Mouse (Mus musculus): ENCODE results near the gene Ubxn6. TPM values are rescaled to one million over a fixed set of nuclear protein-coding genes. Genes with fewer than 3 reads are reported as not detected.

Gene Ubxn6
- polyA plus RNA-seq, 1 experiment from 2014 or later, result 60.4 TPM

DNA sequence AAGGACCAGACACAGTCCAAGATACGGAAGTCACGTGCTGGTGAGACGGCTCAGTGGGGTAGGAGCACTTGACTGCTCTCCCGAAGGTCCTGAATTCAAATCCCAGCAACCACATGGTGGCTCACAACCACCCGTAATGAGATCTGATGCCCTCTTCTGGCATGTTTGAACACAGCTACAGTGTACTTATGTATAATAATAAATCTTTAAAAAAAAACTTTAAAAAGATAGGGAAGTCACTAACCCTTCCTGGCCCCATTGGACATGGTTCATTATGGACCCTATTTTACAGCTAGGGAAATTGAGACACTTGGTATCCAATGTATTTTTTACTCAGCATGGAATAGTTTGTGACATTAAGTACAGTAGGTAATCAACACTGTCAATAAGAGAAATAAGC, 2.7 kb upstream of the Ubxn6 start:
- Histone ChIP-seq H3K9me3 (ENCODE audit: low read length) (no peaks in the 10 kb centered on the region), H3K9ac (replicated peaks; ENCODE audit: low read depth) (no peak overlapping the region), H3K4me1 (ENCODE audit: insufficient read depth, low read depth, low read length) (peaks cover 27% of the 10 kb centered on the region; the same call in 1 of the 2 replicates), H3K36me3 (ENCODE audit: insufficient read depth, low read length) (no peaks in the 10 kb centered on the region; the same call in 1 of the 2 replicates), H3K4me3 (ENCODE audit: low read depth, low read length) (no peak overlapping the region), H3K27ac (ENCODE audit: low read length) (no peak overlapping the region), H3K27me3 (replicated peaks; ENCODE audit: insufficient read depth, low read length) (no peaks in the 10 kb centered on the region), H3K4me2 (replicated peaks; ENCODE audit: low read depth, low read length) (no peak overlapping the region)
- ATAC-seq (no peak), DNase-seq (ENCODE audit: low spot score) (no peak)
- WGBS, result 87% methylated on average over 5 of the region's 5 CpGs
- TF ChIP-seq EP300 (IDR thresholded peaks at IDR 0.05), result no peak
- TF ChIP-seq CTCF (IDR thresholded peaks at IDR 0.05), result 0 out of 2 replicates have a peak, but pooled peaks have one; percentile 1

DNA sequence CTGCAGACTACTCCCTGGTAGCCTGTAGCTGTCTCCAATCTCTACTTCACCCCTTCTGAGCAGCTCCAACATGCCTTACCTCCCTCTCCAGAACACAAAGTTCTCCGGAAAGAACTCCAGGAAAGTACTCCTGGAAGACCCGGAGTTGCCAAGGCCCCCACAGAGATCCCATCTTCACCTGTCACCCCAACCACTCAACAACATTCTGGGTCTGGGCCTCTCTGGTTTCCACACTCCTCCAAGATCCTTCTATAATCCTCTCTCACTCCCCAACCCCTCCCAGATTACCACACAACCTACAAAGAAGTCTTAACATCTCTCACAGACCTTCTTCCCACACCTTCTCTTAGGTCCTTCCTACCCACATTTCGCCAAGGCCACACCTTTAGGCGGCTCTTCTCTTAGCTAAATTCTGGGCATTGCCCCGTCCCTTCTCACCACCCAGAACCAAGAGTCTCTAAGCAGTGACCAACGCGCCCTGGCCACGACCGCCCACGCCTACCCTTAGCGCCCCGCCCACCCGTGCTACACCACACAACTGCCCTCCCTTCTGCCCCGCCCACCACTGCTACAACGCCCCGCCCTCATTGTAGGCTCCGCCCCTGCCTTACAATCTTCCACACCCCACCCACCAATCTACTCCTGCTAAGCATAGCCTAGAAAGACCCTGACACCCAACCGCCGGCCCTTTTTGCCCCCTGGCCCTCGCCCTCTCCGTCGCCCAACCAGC, 566 bp downstream of the Ubxn6 start:
- Histone ChIP-seq H3K27me3 (replicated peaks; ENCODE audit: insufficient read depth, low read length) (no peaks in the 10 kb centered on the region), H3K4me2 (replicated peaks; ENCODE audit: low read depth, low read length) (peak overlapping the region; percentile 68), H3K36me3 (ENCODE audit: insufficient read depth, low read length) (peaks cover 21% of the 10 kb centered on the region), H3K9me3 (ENCODE audit: low read length) (no peaks in the 10 kb centered on the region), H3K27ac (ENCODE audit: low read length) (peak overlapping the region; percentile 98; the same call in 1 of the 2 replicates), H3K9ac (replicated peaks; ENCODE audit: low read depth) (peak overlapping the region; percentile 69), H3K4me1 (ENCODE audit: insufficient read depth, low read depth, low read length) (peaks cover 12% of the 10 kb centered on the region; the same call in 1 of the 2 replicates), H3K4me3 (ENCODE audit: low read depth, low read length) (peak overlapping the region; percentile 80)
- peak; percentile 50 for ATAC-seq
- DNase-seq (ENCODE audit: low spot score), result peak; percentile 96
- WGBS, result 7% methylated on average over 22 of the region's 22 CpGs
- TF ChIP-seq CTCF (IDR thresholded peaks at IDR 0.05) (no peak), EP300 (IDR thresholded peaks at IDR 0.05) (no peak)

DNA sequence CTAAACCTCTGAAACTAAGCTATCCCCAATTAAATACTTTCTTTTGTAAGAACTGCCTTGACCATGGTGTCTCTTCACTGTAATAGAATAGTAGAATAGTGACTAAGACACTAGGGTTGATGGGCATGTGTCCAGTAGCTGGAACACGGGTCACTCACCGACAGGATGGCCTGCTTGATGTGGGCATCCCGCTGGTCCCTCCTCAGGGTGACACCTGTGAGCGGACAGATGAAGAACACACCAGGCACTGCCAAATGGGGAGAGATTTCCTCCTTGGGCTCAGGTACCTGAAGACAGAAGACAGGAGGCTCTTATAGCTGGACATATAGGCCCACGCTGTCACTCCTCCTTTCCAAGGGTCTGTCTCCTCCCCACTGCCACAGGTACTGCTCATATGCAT, 2.6 kb downstream of the Ubxn6 start:
- Histone ChIP-seq H3K4me2 (replicated peaks; ENCODE audit: low read depth, low read length) (no peak overlapping the region), H3K36me3 (ENCODE audit: insufficient read depth, low read length) (peaks cover 38% of the 10 kb centered on the region), H3K9me3 (ENCODE audit: low read length) (no peaks in the 10 kb centered on the region), H3K27me3 (replicated peaks; ENCODE audit: insufficient read depth, low read length) (no peaks in the 10 kb centered on the region), H3K4me1 (ENCODE audit: insufficient read depth, low read depth, low read length) (peaks cover 12% of the 10 kb centered on the region; the same call in 1 of the 2 replicates), H3K9ac (replicated peaks; ENCODE audit: low read depth) (no peak overlapping the region), H3K27ac (ENCODE audit: low read length) (no peak overlapping the region), H3K4me3 (ENCODE audit: low read depth, low read length) (no peak overlapping the region)
- TF ChIP-seq EP300 (IDR thresholded peaks at IDR 0.05) (no peak), CTCF (IDR thresholded peaks at IDR 0.05) (no peak)
- DNase-seq (ENCODE audit: low spot score), result no peak
- no peak for ATAC-seq
- 88% methylated on average over 5 of the region's 5 CpGs for WGBS

- Histone ChIP-seq H3K36me3 (ENCODE audit: insufficient read depth, low read length) (peaks cover 38% of the 10 kb centered on the region), H3K27me3 (replicated peaks; ENCODE audit: insufficient read depth, low read length) (no peaks in the 10 kb centered on the region), H3K4me3 (ENCODE audit: low read depth, low read length) (no peak overlapping the region), H3K27ac (ENCODE audit: low read length) (no peak overlapping the region), H3K9ac (replicated peaks; ENCODE audit: low read depth) (no peak overlapping the region), H3K9me3 (ENCODE audit: low read length) (no peaks in the 10 kb centered on the region), H3K4me2 (replicated peaks; ENCODE audit: low read depth, low read length) (no peak overlapping the region), H3K4me1 (ENCODE audit: insufficient read depth, low read depth, low read length) (peaks cover 12% of the 10 kb centered on the region; the same call in 1 of the 2 replicates)
- DNase-seq (ENCODE audit: low spot score), result no peak
- no peak for ATAC-seq
- TF ChIP-seq EP300 (IDR thresholded peaks at IDR 0.05), result no peak
- no peak for TF ChIP-seq CTCF (IDR thresholded peaks at IDR 0.05)
Observed at GRCm38 (mm10) chr17:56071126-56071525, 3.7 kb downstream of the Ubxn6 start.

GRCm38 (mm10) chr17:56069066-56069465, 5.8 kb downstream of the Ubxn6 start:
- Histone ChIP-seq H3K9ac (replicated peaks; ENCODE audit: low read depth) (no peak overlapping the region), H3K4me2 (replicated peaks; ENCODE audit: low read depth, low read length) (no peak overlapping the region), H3K4me3 (ENCODE audit: low read depth, low read length) (no peak overlapping the region), H3K27ac (ENCODE audit: low read length) (no peak overlapping the region), H3K4me1 (ENCODE audit: insufficient read depth, low read depth, low read length) (peaks cover 2% of the 10 kb centered on the region; the same call in 1 of the 2 replicates), H3K27me3 (replicated peaks; ENCODE audit: insufficient read depth, low read length) (no peaks in the 10 kb centered on the region), H3K9me3 (ENCODE audit: low read length) (no peaks in the 10 kb centered on the region), H3K36me3 (ENCODE audit: insufficient read depth, low read length) (peaks cover 38% of the 10 kb centered on the region)
- TF ChIP-seq CTCF (IDR thresholded peaks at IDR 0.05), result no peak
- no peak for TF ChIP-seq EP300 (IDR thresholded peaks at IDR 0.05)
- no peak for ATAC-seq
- no peak for DNase-seq (ENCODE audit: low spot score)
- WGBS, result 94% methylated on average over 14 of the region's 14 CpGs

- DNase-seq (ENCODE audit: low spot score) (no peak), ATAC-seq (no peak)
- no peaks in the 10 kb centered on the region for H3K4me1 ChIP-seq (ENCODE audit: insufficient read depth, low read depth, low read length)
- H3K4me2 ChIP-seq (replicated peaks; ENCODE audit: low read depth, low read length), result no peak overlapping the region
- H3K36me3 ChIP-seq (ENCODE audit: insufficient read depth, low read length), result peaks cover 45% of the 10 kb centered on the region
- no peak overlapping the region for H3K4me3 ChIP-seq (ENCODE audit: low read depth, low read length)
- H3K9ac ChIP-seq (replicated peaks; ENCODE audit: low read depth), result no peak overlapping the region
- H3K27ac ChIP-seq (ENCODE audit: low read length), result no peak overlapping the region
- no peaks in the 10 kb centered on the region for H3K27me3 ChIP-seq (replicated peaks; ENCODE audit: insufficient read depth, low read length)
- no peaks in the 10 kb centered on the region for H3K9me3 ChIP-seq (ENCODE audit: low read length)
- TF ChIP-seq CTCF (IDR thresholded peaks at IDR 0.05), result no peak
- TF ChIP-seq EP300 (IDR thresholded peaks at IDR 0.05), result no peak
Observed at GRCm38 (mm10) chr17:56066451-56066850, 8.4 kb downstream of the Ubxn6 start.

All from lung, postnatal 0 days (tissue).